Mouse (Mus musculus) gastrocnemius, postnatal 36 days (tissue): Measurements from ENCODE around the gene Cdc42ep4. TPM values are rescaled to one million over a fixed set of nuclear protein-coding genes. Genes with fewer than 3 reads are reported as not detected.

ENCODE experiments used
- DNase-seq, 2 experiments: peaks; one replicate each; pipeline ENCODE4 v3.0.0; 2022
- intact Hi-C: fragments of 180-260 bp; cut with DNase I; formaldehyde crosslinking; loops from one replicate; pipeline ENCODE4 v1.15.1; 2025
- total RNA-seq, 2 experiments: library from RNA; stranded (reverse); gene quantifications; 2 replicates each; pipeline ENCODE4 v1.2.3; 2021

Cdc42ep4 gene
- total RNA-seq, 2 experiments from 2014 or later, result 4.9 to 6.8 TPM

DNA sequence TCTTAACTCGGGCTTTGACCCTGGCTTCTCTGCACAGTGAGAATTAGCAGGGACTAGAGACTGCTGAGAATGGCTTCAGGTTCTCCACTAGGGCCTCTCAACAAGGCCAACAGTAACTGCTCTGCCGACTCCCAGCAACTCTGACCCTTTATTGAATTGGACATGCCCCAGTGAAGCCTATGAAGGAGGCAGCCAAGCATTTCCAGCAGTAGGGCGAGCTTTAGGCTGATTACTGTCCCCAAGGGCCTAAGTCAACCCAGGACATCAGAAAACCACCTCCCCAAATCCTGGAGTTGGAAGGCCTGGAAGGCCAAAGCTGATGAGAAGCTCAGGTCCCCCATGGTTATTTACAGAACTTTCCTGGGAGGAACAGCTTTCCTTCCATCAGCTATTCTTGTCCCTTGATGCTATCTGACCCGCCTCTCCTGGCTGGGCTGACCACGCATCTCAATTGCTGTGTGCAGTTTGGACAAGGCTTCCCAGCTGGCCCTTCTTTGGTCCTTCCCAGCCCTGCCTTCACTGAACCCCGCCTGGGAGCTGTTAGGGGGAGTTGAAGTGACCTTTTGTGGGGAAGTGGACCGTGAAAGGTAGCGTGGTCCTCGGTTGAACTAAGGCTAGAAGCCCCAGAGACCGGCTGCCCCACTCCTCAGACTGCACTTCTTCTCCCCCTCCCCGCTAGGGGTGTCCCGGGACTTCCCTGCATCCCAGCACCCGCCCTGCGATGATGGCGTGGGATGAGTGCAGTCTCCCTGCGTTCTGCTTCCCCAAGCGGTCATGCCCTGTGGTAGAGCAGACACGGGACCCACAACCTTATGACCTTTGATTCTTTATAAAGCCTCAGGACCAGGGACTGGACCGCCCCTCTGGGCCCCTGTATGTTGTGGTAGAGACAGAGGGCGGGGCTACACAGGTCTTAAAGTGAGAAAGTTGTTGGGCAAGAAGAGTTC is 27.3 kb upstream of the Cdc42ep4 start:
- intact Hi-C loops, result no loop called here
- peak; percentile 54 to 61 for DNase-seq

DNA sequence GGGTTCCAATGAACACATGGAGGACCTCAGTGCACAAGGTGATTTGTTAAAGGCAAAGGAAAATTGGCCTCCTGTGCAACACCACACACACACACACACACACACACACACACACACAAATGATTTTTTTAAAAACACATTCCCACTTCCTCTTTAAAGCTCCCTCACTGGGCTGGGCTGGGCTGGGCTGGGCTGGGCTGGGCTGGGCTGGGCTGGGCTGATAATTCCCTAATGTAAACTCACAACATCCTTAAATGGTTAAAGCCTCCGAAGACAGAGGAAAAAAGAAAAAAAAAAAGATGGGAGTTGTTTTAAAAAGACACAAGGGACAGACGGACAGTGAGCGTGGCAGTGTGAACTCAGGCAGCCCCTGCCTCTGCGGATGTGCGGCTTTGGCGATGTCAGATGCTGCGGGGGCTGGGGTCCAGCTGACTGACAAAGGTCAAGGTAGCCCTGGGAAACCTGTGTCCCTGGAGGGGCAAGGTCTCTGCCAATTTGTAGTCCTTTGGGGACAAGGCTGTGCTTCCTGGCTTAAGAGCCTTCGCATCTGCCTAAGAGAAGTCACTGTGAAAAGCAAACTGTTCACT is 26.3 kb upstream of the Cdc42ep4 start:
- intact Hi-C loops, result no loop called here
- DNase-seq, result no peak

DNA sequence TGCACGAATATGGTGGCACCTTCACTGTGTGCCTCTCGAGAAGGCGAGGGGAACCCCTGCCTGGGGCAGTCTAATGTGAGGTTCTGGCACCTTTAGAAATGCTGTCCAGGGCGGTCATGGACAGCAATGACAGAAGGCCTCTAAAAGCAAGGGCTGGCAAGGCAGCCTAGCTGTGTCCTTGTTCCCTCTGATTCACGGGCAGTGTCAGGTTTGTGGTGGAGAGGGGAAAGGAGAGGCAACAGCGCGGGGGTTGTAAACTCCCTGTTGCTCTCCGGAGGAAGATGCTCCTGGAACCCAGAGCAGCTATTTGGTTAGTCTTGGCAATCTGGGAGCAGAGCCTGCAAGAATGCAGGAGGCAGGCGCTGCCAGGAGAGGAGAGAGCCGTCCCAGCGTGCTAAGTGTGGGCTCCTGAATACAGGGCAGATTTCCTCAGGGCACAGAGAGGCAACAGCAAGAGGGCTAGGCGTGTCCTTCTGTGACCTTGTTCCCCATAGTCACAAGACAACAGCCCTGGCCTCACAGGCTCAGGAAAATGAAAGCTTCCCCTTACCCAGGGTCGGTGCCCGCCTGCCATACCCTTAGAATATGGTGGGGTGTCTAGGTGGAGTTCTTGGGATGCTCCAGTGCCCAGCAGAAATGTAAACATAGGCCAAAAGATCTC is 25.3 kb upstream of the Cdc42ep4 start:
- intact Hi-C loops, result no loop called here
- no peak for DNase-seq

DNA sequence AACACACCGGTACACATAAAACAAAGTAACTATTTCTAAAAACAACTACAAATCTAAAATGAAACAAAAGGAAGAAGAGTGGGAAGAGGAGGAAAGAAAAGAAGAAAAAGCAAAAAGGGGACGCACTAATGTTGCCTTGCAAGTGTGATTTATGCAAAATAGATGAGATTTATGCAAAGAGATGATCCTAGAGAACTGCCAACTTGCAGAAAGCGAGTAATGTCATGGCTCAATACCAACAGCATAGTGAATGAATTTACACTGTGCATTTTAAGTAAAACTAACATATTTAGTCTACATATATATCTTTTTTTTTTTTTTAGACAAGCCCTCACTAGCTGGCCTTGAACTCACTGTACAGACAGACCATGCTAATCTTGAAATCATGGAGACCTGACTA is 23.1 kb upstream of the Cdc42ep4 start:
- intact Hi-C loops, result no loop called here

DNA sequence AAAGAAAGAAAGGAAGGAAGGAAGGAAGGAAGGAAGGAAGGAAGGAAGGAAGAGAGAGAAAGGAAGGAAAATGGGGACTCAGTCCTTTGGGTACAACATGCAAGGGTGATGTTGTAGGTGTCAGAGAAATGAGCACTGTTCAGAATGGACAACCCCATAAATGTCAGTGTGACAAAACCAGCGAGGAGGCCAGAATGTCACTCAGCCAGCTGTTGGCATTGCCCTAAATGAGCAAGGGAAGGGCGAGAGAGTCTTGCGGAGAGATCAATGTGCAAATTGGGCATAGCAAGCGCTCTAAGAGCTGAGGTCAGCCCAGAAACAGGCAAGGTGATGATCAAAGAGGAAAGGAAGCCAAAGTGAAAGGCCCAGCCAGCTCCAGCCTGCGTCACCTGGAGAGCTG is 21.5 kb upstream of the Cdc42ep4 start:
- intact Hi-C loops, result no loop called here
- no peak for DNase-seq

More for the DNA sequence above, 23.1 kb upstream of the Cdc42ep4 start:
- no peak for DNase-seq

DNA sequence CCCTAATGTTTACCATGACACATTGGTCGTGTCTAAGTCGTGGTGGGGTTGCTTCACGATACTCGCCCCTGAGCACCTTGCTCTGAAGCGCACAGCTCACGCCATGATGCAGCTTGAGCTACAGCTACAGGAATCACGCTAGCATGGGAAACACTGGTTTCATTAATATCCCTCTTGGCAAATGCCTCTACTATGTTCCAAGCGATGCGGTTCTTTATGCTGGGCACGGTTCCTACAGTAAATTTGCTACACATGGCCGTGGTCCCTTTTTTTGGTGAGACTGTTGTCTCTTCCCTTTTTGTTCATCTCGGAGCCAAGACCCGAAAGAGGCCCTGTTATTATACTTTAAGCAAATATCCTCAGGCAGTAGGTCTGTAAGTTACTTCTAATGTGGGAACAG is 19.5 kb upstream of the Cdc42ep4 start:
- intact Hi-C loops, result no loop called here

DNA sequence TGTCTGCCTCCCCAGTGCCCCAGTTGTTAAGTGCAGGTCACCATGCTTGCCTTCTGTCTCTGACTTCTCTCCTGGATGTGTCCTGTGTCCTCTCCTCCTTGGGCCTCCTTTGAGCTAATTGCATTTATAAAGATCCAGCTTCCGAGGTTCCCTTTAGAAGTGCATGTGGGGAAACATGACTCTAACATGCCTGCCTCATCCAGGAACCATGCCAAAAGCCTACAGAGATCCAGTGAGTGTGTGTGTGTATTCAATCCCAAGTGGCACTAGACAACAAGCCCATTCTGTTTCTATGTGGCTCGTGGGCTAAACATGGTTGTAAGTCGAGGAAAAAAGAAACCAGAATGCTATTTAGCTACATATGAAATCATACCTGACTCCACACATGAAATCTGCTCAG is 16.7 kb upstream of the Cdc42ep4 start:
- intact Hi-C loops, result no loop called here
- no peak for DNase-seq

More for the DNA sequence above, 19.5 kb upstream of the Cdc42ep4 start:
- DNase-seq, result no peak

DNA sequence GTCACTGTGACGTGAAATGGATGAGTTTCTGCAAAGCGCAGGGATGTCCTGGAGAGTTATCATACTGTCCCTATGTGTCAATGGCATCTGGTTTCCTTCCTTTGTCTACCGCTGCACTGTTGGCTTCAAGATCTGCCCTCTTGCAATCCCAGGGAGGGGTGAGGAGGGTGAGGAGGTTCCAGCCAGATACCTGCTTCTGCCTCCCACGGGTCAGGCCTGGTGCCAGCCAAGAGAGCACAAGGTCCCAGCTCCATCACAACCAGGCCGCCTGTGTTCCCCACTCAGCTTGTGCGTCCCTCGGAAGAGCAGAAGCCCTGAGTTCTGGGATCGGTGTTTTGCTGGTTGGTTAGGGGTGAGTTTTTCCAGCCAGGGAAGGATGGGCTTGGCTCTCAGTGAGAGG is 15.6 kb upstream of the Cdc42ep4 start:
- intact Hi-C loops, result no loop called here
- DNase-seq, result no peak

DNA sequence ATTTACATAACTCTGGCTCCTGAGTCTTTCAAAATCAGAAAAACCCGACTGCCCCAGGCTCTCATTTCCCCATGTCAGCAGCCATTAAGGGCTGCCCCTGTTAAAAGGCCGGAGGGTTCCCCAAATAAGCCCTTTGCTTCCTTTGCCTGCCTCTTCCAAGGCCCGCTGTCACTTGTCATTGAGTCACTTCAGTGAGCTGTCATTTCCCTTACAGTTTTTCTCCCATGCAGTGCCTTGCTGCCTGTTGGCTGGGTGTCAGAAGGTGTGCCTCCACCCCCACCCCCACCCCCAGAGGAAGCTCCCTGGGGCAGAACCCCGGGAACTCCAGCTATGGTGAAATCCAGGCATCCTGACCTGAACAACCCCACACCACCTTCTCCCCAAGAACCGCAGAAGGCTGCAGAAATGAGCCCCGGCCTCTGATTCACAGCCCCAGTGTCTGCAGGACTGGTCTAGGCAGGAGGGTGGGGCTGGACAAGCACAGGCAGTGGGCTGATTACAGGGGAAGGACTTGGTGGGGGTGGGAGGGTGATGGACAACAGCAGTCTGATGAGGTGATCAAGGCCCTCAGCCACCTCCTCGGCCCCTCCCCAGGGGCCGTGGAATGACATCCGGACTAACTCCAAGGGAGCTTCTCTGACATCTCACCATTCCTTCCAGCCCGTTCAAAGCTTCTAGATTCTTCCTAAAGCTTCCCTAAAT is 14.8 kb upstream of the Cdc42ep4 start:
- DNase-seq, result no peak
- intact Hi-C loops, result no loop called here

DNA sequence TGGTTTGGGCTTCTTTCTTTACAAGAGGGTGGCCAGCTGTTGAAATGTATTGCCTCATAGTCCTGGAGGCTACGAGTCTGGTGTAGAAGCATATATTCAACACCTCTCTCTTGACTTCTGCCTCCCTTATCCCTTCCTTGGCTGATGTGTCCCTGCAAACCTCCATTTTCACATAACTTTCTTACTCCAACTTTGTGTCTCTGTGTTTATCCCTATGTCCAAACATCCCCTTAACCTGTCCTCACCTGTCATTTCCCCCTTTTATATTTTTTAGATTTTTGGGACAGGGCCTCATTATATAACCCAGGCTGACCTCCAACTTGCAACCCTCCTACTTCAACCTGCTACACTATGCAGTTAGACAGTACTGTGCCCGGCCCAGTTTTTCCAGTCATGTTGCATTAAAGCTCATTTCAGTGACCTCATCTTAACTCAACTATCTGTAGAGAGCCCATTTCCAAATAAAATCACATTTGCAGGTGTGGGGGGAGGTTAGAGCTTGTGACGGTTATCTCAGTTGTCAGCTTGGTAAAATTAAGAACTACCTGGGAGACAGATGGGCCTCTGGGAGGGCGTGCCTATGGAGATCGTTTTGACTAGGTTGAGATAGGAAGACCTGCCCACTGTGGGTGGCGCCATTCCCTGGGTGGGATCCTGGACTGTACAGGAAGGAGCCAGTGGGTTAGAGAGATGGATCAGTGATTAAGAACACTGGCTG is 12.6 kb upstream of the Cdc42ep4 start:
- no peak for DNase-seq
- intact Hi-C loops, result no loop called here

DNA sequence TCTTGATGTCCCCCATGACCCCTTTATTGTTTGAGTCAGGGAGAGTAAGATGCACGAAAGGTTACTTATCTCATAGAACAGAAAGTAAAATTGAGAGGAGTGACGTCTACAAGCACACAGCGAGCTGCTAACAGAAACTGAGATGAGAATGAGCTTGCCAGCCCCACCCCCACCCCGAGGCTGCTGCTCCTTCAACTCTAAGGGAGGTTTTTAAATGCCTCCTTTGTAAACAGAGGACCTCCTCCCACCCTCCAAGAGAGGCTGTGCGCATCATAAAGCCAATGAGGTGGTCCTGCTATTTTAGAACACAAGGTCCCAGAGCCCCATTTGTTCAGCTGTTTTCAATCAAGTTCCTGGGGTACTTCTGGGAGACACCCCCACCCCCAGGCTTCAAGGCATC is 11.8 kb upstream of the Cdc42ep4 start:
- intact Hi-C loops, result no loop called here
- DNase-seq, result no peak

DNA sequence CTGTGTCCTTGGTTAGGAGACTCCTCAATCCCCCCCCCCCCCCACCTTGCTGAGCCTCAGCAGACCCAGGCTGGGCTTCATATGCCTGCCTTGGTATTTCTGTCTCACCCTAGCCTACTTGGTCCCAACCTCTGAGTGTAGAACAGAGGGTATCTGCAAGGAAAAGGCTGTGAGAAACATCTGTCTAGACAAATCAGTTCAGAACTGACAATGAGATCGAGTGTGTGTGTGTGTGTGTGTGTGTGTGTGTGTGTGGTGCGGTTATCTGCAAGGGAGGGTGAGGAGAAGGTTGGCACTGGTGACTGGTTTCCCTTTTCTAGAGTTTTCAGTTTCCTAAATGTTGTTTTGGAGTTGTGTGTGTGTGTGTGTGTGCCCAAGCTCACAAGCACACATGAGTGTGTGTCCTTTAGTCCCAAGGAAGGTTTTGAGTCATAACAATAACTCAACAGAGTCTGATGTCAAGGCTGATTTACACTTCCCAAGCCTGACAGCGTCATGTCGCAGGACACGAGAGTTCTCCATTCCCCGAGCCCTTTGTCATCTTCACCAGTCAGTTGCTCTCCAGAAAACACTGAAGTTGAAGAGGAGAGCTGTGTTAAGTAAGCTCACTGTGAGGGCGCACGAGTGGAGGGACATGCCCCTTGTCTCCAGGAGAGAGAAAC is 10.6 kb upstream of the Cdc42ep4 start:
- DNase-seq, result no peak
- intact Hi-C loops, result no loop called here

DNA sequence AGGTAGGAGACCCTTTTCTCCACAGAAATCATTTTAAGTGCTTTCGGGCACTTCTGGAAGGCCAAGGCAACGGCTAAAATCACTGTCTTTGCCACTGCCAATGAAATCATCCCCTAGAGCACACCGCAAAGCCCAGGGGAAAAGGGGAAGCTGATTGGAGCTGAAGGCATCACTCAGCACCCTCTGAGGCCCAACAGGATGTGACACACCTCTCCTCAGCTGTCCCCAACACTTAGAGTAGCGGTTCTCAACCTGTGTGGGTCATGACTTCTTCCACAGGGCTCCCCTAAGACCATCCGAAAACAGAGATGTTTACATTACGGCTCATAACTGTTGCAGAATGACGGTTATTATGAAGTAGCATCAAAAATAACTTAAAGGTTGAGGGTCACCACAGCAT is 10.0 kb upstream of the Cdc42ep4 start:
- no peak for DNase-seq
- intact Hi-C loops, result no loop called here

DNA sequence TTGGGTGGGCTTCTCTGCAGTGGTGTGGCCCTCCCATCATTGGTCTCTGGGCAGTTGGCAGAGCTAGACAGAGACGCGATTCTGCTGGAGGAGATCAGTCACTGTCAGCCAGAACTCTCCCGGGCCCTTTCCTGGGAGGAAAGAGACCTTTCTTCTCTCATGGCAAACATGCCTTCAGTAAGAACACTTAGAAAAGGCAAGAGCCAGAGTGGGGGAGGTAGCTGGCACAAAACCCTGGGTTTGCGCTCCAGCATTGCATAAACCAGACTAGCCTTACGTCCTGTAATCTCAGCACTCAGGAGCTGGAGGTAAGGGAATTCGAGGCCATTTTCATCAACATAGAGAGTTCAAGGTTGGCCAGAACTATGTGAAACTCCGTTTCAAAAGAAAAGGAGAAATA is 8.8 kb upstream of the Cdc42ep4 start:
- intact Hi-C loops, result no loop called here
- DNase-seq, result no peak

DNA sequence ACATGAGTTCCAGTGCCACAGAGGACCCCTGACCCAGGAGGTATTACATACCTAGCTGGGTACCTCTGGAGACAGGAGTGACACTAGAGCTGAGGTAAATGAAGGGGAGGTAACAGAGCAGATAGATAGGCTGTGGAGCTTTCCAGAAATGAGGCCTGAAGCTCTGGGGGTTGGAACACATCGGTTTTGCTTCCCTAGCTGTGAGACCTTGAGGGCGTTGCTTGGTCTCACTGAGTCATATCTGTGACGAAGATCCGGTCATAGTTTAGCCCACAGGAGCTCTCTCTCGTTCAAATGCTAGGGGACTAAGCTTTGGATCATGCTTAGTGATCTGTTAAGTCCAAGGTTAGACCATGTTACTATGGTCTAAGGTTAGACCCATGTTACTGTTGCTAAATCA is 7.2 kb upstream of the Cdc42ep4 start:
- intact Hi-C loops, result no loop called here
- no peak for DNase-seq

DNA sequence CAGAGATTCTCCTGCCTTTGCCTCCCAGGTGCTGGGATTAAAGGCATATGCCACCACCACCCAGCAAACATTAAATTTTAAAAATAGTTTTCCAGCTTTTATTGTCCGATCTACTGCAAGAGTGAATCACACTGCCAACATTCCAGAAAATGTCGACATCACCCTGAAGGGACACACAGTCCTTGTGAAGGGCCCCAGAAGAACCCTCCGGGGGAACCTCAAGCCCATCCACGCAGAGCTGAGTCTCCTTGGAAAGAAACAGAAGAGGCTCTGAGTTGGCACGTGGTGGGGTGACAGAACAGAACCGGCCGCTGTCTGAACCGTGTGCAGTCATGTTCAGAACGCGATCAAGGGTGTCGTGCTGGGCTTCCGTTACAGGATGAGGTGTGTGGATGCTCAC is 4.9 kb upstream of the Cdc42ep4 start:
- DNase-seq, result no peak
- intact Hi-C loops, result no loop called here

DNA sequence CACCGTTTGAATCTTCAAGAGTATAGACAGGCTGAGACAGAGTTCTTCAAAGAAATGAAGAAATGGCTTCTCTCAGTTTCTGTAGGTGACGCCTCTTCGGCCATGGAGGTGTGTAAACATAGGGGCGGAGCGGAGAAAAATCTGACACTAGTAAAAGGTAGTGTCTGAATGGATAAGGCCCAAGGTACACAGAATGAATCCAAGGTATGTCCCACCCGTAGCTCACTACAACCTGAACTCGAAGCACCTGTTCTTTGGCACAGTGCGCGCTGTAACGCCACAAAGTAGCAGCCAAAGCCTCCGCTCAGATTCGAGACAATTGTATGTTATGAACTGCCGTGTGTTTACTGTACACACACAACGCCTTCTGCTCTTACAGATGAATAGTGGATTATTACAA is 4.2 kb upstream of the Cdc42ep4 start:
- DNase-seq, result no peak
- intact Hi-C loops, result no loop called here

DNA sequence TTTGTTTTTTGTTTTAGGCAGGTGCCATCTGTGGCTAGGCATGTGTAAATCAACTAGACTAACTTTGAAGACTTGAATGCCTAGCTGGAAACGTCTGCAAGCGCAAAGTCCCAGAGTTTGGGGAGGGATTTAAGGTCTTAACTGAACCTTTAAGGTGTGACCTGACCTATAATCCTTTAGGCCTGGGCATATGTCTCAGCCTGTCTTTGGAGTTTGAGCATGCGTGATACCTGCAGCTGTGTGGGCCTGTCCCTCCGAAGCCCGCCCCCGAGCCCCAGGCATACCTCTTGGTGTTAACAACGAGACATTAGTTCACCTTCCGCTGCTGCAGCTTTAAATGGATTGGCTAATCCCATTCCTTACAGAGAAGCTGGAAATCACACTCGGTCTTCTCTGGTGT is 3.2 kb upstream of the Cdc42ep4 start:
- intact Hi-C loops, result no loop called here
- DNase-seq, result no peak

DNA sequence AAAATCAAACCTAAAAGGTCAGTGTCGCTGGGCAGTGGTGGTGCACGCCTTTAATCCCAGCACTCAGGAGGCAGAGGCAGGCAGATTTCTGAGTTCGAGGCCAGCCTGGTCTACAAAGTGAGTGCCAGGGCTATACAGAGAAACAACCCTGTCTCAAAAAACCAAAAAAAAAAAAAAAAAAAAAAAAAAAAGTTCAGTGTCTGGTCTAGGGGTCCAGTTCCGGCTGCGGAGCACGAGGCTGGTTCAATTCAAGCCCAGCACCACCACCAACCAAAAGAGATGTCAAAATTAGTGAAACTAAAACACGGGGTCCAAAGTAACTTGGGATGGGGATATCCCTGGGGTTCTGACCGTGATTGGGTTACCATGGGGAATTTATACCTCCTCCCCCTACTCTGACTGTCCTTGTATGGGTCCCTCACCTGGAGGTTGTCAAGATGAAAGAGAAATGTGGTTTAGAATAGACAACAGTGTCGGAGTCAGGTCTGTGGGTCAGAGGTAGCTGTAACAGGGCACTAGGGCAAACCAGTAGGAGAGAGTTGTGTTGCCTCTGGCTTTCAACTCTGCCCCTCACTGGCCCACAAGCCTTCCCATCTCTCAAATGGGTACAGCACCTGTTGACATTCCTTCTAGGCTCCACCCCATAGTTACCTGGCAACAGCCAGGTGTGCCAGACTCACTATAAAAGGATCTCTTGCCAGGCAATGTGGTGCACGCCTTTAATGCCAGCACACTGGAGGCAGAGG is 1.2 kb upstream of the Cdc42ep4 start:
- DNase-seq, result no peak
- intact Hi-C loops, result no loop called here
